Comparison of ENCODE assay signal across 14 mouse cellular contexts in the genomic region with DNA sequence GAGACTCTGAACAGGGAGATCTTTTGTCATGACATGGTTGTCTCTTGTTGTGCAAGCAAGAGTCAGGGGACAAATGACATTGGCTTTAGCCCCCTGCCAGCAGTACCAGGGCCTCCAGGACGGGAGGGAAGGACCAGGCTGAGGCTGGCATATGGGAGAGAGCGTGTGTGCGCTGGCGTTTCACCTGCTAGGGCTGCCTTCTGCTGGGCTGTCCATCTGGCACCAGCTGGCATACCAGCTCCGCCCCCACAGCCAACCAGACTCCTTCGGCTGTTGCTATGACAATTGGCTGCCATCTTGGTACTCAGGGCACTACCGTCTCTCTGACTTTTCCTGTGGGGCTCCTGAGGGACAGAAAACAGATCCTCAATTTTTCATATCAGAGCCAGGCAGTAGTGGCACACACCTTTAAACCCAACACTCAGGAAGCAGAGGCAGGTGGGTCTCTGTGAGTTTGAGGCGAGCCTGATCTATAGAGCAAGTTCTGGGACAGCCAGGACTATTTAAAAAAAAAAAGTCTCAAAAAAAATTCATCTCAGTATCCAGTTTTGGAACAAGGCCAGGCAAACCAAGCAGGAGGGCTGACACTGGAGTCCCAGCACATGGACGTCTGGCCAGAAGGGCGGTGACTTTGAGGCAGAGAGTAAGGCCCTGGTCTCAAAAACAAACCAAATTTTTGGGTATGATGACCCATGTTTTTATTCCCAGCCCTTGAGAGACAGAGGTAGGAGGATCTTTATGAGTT. TPM values are rescaled to one million over a fixed set of nuclear protein-coding genes. Genes with fewer than 3 reads are reported as not detected.
DNase-seq lines count a peak whose midpoint lies in the region; ATAC-seq and TF ChIP-seq lines count a peak whose summit lies in the region.
"Had no signal": no experiment of that assay in that cellular context is flagged by ENCODE, and none has a peak within 500 bp of the region (broad histone marks: within the 10 kb centered on the region; RNA-seq: fewer than 3 reads in every experiment).

No protein-coding gene starts in this region.

- no peak overlapping the region for H3K4me2 ChIP-seq in hindbrain, embryonic 15.5 days
- no peak overlapping the region for H3K4me2 ChIP-seq in myocyte (ENCODE audit: low read depth)
- H3K4me2 ChIP-seq in heart, embryonic 12.5 days, result no peak overlapping the region
- H3K4me2 ChIP-seq in intestine, postnatal 0 days (replicated peaks; ENCODE audit: low read depth), result no peak overlapping the region
- H3K4me2 ChIP-seq: embryonic facial prominence, embryonic 13.5 days; kidney, embryonic 15.5 days; limb, embryonic 13.5 days had no signal

- no peak for TF ChIP-seq CTCF in intestine, postnatal 0 days (IDR thresholded peaks at IDR 0.05; ENCODE audit: low read depth)

- peak; percentile 96 for DNase-seq in cerebellum, adult 11-12 months
- DNase-seq in cerebellum, postnatal 14 days, result peak; percentile 92 to 95
- no peak for DNase-seq in c-Kit-positive CD71-positive TER-119-positive erythroid progenitor cells, embryonic 14.5 days (ENCODE audit: low spot score)
- DNase-seq: adrenal gland, postnatal 10 days; thymus, postnatal 25 days had no signal

- peaks cover 30% of the 10 kb centered on the region for H3K36me3 ChIP-seq in hindbrain, embryonic 15.5 days
- H3K36me3 ChIP-seq in myocyte (ENCODE audit: control insufficient read depth, insufficient read depth), result no peaks in the 10 kb centered on the region
- no peaks in the 10 kb centered on the region for H3K36me3 ChIP-seq in heart, embryonic 12.5 days
- H3K36me3 ChIP-seq in intestine, postnatal 0 days (ENCODE audit: control insufficient read depth, insufficient read depth), result no peaks in the 10 kb centered on the region
- H3K36me3 ChIP-seq: embryonic facial prominence, embryonic 13.5 days; G1E; kidney, embryonic 15.5 days; limb, embryonic 13.5 days had no signal

- H3K27ac ChIP-seq in hindbrain, embryonic 15.5 days (replicated peaks), result peak overlapping the region; percentile 92
- no peak overlapping the region for H3K27ac ChIP-seq in heart, embryonic 12.5 days (ENCODE audit: poor library complexity, severe bottlenecking)
- H3K27ac ChIP-seq in intestine, postnatal 0 days (ENCODE audit: low read depth, low read length), result no peak overlapping the region
- H3K27ac ChIP-seq: embryonic facial prominence, embryonic 13.5 days; kidney, embryonic 15.5 days; limb, embryonic 13.5 days had no signal

- peaks cover 95% of the 10 kb centered on the region for H3K4me1 ChIP-seq in hindbrain, embryonic 15.5 days (replicated peaks)
- H3K4me1 ChIP-seq in heart, embryonic 12.5 days (replicated peaks), result no peaks in the 10 kb centered on the region
- no peaks in the 10 kb centered on the region for H3K4me1 ChIP-seq in intestine, postnatal 0 days (replicated peaks; ENCODE audit: control insufficient read depth, insufficient read depth, low read length)
- H3K4me1 ChIP-seq: embryonic facial prominence, embryonic 13.5 days; limb, embryonic 13.5 days; megakaryocyte, embryonic 14.5 days had no signal

- no peak overlapping the region for H3ac ChIP-seq in myocyte (ENCODE audit: control insufficient read depth, insufficient read length)

- no peaks in the 10 kb centered on the region for H3K9me3 ChIP-seq in hindbrain, embryonic 15.5 days
- no peaks in the 10 kb centered on the region for H3K9me3 ChIP-seq in heart, embryonic 12.5 days (replicated peaks)
- no peaks in the 10 kb centered on the region for H3K9me3 ChIP-seq in intestine, postnatal 0 days (ENCODE audit: control insufficient read depth)
- H3K9me3 ChIP-seq: embryonic facial prominence, embryonic 13.5 days; G1E; kidney, embryonic 15.5 days; limb, embryonic 13.5 days; megakaryocyte, embryonic 14.5 days had no signal

- no peaks in the 10 kb centered on the region for H3K79me2 ChIP-seq in myocyte (ENCODE audit: control insufficient read depth, insufficient read depth)

- no peaks in the 10 kb centered on the region for H3K27me3 ChIP-seq in hindbrain, embryonic 15.5 days
- H3K27me3 ChIP-seq in myocyte (ENCODE audit: control insufficient read depth, insufficient read depth, insufficient read length), result peaks cover 50% of the 10 kb centered on the region
- H3K27me3 ChIP-seq in heart, embryonic 12.5 days (replicated peaks), result peaks cover 85% of the 10 kb centered on the region
- peaks cover 22% of the 10 kb centered on the region for H3K27me3 ChIP-seq in intestine, postnatal 0 days (replicated peaks; ENCODE audit: control insufficient read depth, insufficient read depth, low read length)

- no peak for TF ChIP-seq POLR2A in myocyte (IDR thresholded peaks at IDR 0.05; ENCODE audit: insufficient read length, low read depth)

- ATAC-seq in hindbrain, embryonic 15.5 days (ENCODE audit: low FRiP score, low read depth), result 0 out of 2 replicates have a peak, but pooled peaks have one; percentile 8
- no peak for ATAC-seq in heart, embryonic 12.5 days (ENCODE audit: insufficient number of reproducible peaks, low FRiP score)
- no peak for ATAC-seq in intestine, postnatal 0 days

- WGBS in hindbrain, embryonic 15.5 days, result 33% methylated on average over 10 of the region's 10 CpGs
- 77% methylated on average over 10 of the region's 10 CpGs for WGBS in heart, embryonic 12.5 days
- 81% methylated on average over 10 of the region's 10 CpGs for WGBS in intestine, postnatal 0 days

- no peak overlapping the region; the same call in 1 of the 2 replicates for H3K9ac ChIP-seq in hindbrain, embryonic 15.5 days
- no peak overlapping the region for H3K9ac ChIP-seq in heart, embryonic 12.5 days
- no peak overlapping the region for H3K9ac ChIP-seq in intestine, postnatal 0 days (ENCODE audit: low read depth, low read length)
- H3K9ac ChIP-seq: embryonic facial prominence, embryonic 13.5 days; kidney, embryonic 15.5 days; limb, embryonic 13.5 days had no signal

- no peak overlapping the region for H3K4me3 ChIP-seq in hindbrain, embryonic 15.5 days
- no peak overlapping the region for H3K4me3 ChIP-seq in myocyte
- H3K4me3 ChIP-seq in heart, embryonic 12.5 days, result no peak overlapping the region
- H3K4me3 ChIP-seq in intestine, postnatal 0 days (ENCODE audit: low read depth, low read length), result no peak overlapping the region
- H3K4me3 ChIP-seq: embryonic facial prominence, embryonic 13.5 days; kidney, embryonic 15.5 days; limb, embryonic 13.5 days; megakaryocyte, embryonic 14.5 days had no signal

TF ChIP-seq in myocyte, 11 proteins besides CTCF, POLR2A, EP300 and RAD21:
- TF ChIP-seq SRF (IDR thresholded peaks at IDR 0.05; ENCODE audit: control insufficient read depth, insufficient read length, low read depth) (no peak), POLR2AphosphoS2 (IDR thresholded peaks at IDR 0.05; ENCODE audit: insufficient read length, low read depth) (no peak), CEBPB (IDR thresholded peaks at IDR 0.05; ENCODE audit: insufficient read depth, poor library complexity, severe bottlenecking) (no peak), E2F4 (IDR thresholded peaks at IDR 0.05; ENCODE audit: insufficient read depth) (no peak), TCF12 (IDR thresholded peaks at IDR 0.05; ENCODE audit: insufficient read depth, poor library complexity, severe bottlenecking) (no peak), MYOG (IDR thresholded peaks at IDR 0.05; ENCODE audit: control insufficient read depth in 1 of 3, insufficient read depth in 1 of 3, insufficient read length in 2 of 3, low read depth in 2 of 3) (peak in 1 of 3 experiments; percentile 51), USF1 (IDR thresholded peaks at IDR 0.05; ENCODE audit: low read depth) (no peak), REST (IDR thresholded peaks at IDR 0.05; ENCODE audit: insufficient read depth, insufficient read length) (no peak), MYOD1 (IDR thresholded peaks at IDR 0.05; ENCODE audit: control insufficient read depth in 1 of 3, insufficient read length in 2 of 3, low read depth in 2 of 3) (peak in 2 of 3 experiments; percentile 32 to 59), TCF3 (IDR thresholded peaks at IDR 0.05; ENCODE audit: insufficient read length, low read depth) (no peak)

RNA-seq across cellular contexts. Expression of gene Rhbg, which starts 28.2 kb away (rescaled TPM):
- 0.55 and 0.60 TPM in 2 replicates for polyA plus RNA-seq in hindbrain, embryonic 15.5 days (2015; fragmentation: Nextera tagmentation; extraction: Ambion mirVana)
- polyA plus RNA-seq in myocyte (2012; fragmentation: generic; extraction: Trizol), result not detected
- polyA plus RNA-seq in heart, embryonic 12.5 days (2016; fragmentation: Nextera tagmentation; extraction: Ambion mirVana), result 0.19 TPM in 1 of 2 replicates, not detected in the other
- polyA plus RNA-seq in intestine, postnatal 0 days (2015; fragmentation: Nextera tagmentation; extraction: Ambion mirVana), result 0.60 and 0.65 TPM in 2 replicates
- polyA plus RNA-seq: G1E had no signal
